Mouse (Mus musculus) cerebellum, postnatal 14 days (tissue): ENCODE measurements at regions not wholly inside any gene's neighbourhood (a gene's known extent, or its start where the extent isn't known, plus 50 kb on each side); places are given as distances from the start of the nearest gene placed in this dataset.
A peak's percentile ranks its signal among the peaks of the same experiment; 100 is the strongest.

Source experiments
- DNase-seq, 2 experiments: peaks; one replicate each; pipeline ENCODE4 v3.0.0; 2021; ENCODE audit warnings: mixed read lengths in 2 of 2

DNA sequence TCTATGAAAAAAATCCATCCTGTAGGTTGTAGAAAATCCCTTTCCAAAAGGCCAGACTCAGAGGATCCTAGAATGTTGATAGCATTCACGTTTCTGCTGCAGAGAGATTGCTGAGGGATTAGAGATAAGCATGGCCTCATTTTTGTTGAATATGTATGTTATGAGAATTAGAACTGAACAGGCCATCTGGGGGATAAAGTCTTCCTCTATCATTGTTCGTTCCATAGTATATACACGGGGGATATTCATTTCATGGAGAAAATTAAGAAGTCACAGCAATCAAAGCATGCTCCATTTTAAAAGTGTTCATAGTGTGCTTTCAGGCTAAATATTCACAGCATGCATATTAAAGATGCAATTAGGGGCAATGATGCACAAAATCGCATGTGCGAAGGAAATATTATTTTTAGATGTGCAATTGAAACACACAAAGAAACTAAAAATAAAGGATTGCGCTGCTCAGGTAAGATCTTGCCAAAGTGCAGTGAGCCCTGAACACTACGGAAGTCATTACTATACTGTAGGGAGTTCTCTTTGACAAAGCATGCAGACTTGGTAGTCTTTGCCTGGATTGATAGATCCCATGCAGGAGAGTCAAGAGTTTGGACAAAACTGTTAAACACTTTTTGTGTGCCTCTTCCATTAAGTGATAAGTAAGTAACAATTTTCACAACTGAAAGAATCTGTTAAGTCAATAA is 511.5 kb downstream of the Phf3 start:
- no peak for DNase-seq

DNA sequence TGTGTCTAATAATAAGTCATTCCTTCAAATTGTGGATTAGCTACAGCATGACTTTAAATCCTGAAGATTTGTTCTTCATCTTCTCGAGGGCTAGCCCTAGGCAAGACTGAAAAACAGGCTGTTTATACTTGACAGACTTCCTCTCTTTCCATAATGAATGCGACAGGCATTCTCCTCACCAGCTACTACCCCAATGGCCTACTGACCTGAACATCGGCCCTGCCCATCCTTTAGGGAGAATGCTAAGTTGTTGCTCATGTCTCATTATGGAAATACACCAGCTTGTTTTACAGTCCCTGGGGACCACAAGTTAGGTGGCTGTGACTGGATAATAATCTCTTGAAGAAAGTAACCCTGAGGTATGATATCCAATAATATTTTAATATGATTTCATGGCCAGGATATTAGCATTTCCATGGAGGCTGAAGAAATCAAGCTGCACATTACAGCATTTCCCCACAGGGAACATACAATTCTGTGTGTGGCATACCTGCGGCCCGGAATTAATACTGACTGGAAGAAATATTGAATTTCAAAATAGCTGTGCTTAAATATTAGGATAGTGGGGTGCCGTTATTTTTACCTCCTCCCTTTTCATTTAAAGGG is 553.0 kb downstream of the Phf3 start:
- no peak for DNase-seq

DNA sequence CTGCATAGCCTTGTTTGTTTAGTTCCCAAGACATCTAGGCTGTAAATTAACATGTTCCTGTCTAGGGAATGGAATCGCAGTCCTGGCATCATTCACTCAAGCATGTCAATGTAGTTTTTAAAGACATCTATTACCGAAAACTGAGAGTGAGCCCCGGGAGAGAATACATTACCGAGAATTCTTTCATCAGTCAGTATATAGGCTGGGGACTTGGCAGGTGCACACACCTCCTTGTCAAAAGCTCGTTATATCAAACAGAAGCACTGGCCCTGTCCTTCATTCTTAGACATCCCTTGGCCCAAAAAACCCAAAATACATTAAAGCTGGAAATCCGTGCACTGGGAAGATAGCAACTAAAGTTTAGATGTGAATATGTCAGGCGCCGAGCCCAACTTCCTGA is 555.5 kb downstream of the Phf3 start:
- no peak for DNase-seq

DNA sequence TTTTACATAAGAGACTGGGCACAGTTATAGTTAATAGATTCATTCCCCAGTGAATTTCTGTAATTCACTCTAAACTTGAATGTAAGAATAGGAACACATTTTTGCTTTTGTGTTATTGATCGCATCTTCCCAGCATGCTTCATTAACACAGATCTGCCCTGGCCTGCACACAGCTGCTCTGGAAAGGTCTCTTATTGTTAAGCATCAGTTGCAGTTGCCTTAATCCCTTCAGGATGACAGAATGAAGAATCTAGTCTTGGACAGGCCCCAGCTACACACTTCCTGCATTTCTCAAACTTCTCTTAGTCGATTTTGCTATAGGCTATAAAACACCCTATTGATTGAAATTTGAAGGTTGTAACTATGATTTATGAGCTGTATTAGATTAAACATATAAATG is 584.6 kb downstream of the Phf3 start:
- no peak for DNase-seq

DNA sequence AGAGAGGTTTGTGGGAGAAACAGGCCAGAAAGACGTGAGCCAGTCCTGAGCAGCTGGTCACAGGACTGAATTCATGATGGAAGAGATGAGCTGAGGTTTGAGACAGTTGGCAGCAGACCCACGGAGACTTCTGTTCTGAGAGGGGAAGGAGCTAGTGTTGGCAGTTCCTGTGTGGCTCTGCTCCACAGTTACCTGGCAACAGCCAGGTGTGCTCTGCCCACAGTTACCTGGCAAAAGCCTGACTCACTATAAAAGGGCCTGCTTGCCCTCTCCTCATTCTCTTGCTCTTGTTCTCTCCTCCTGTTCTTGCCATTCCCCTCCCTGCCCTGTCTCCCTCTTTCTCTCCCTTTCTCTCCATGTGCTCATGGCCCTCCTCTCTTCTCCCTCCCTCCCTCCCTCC is 611.3 kb downstream of the Phf3 start:
- peak; percentile 10 to 30 for DNase-seq

DNA sequence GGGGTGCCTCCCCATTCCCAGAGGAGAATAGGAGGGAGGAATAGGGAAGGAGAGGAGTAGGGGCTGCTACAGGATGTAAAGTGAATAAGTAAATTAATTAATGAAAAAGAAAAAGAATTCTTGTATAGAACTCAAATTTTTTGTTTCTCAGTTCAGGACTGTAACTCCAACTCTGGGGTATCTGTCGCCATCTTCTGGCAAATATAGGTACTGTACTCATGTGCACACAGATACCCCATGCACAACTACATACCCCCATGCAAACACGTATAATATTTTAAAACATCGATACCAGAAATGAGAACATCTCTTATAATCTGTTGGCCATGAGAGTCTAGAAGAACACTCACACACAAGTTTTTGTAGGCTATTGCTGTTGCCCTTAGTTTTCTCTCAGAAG is 614.2 kb downstream of the Phf3 start:
- peak; percentile 13 to 32 for DNase-seq

DNA sequence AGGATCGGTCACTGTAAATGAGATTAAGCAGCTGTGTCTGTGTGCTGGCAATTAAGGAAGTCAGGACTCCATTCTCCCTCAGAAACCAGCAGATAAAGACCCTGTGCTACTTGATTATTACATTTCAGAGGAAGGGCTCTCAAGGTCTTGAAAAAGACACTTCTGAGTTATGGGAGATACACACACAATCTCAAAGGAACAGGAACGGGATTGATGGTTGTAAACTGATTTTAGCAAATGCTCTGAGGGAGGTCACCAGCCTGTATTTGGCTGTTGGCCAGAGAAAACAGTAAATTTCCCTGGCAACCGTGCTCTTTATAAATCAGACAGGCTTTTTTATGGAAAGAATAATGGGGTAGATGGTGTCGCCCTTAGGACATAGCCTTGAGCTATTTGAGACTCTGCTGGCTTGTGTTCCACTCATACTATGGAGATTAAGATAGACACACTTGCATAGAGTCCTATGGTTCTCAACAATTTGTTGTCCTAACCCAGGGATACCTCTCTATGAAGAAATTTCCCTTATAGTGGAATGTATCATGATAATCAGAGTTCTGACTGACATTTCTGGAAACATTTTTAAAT is 656.9 kb downstream of the Phf3 start:
- DNase-seq, result no peak

DNA sequence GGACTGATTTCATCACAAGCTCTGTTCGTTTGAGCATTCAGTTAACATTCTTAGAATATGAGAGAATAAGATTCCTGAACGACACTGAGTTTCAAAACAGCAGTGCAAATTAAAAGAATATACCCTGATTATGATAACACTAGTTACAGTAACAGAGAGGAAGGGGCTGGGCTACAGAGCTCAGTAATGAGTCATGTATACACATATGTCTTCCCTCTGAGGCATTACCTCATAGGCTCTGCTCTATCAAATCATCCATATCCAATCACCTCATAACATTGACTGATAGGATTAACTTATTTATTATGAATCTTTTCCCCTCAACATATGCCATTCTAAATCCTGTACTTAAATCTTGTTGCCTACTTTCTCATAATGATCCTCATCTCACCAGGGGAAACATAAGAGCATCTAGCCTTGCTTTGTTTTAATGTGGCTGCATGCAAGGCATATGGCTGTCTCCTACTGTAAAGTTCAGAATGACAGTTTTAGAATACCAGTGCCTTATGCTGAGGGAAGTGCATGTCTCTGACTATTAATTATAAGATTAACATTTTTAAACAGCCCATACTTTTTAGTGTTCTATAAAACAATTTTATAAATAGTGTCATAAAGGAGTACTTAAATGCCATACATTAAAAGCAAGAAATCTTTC is 669.0 kb downstream of the Phf3 start:
- no peak for DNase-seq

DNA sequence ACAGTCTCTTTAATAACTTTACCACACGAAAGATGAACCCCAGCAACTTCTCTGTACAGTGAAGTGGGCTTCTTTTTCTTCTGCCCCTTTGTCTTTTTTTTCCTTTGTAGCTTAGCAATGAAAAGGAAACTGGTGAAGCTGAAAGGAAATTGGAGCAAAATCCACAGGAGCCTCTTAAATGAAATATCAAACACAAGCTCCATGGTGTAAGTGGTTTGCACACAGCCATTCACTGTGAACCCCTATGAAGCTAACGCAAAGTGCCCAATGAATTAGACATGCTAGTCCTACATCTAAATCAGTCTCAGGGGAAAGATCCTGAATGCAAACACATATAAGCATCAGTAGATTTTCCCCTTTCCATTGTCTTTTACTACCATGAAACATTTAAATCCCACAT is 697.5 kb downstream of the Phf3 start:
- DNase-seq, result no peak

DNA sequence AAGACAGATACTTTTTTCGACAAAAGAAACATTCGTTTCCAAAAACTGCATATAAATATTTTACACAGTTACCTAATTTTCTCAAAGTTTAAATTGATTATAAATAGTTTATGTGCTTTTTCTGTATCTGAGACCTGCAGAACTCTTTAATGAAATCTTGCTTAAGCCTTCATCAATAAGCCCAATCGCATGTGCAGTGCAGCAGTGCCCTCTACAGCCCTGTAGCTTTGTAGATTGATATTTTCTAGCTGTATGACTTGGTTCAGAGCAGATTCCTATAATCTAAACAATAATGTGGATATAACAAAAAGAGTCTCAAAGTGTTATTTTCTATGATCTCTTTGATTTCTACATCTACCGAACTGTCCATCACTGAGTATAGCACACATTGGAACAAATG is 728.7 kb downstream of the Phf3 start:
- DNase-seq, result peak; percentile 66 to 68

DNA sequence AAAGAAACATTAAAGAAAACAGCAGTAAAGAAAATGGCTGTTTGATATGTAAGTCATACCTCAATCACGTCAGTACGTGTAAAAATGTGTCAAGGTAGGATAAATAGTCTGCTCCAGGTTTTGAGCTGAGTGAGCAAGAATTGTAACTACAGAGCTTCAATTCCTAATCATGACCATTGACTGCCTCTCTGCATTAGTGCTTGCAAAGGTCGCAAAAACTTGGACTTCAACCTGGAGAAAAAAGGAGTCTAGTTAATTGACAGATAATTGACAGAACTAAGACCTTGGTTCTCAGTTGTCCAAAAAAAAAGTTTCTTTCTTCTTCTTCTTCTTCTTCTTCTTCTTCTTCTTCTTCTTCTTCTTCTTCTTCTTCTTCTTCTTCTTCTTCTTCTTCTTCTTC is 759.5 kb downstream of the Phf3 start:
- no peak for DNase-seq
